Mouse (Mus musculus): ENCODE data around the gene Olfr287. TPM values are rescaled to one million over a fixed set of nuclear protein-coding genes. Genes with fewer than 3 reads are reported as not detected.

The Olfr287 gene
- polyA plus RNA-seq (2014; fragmentation: Nextera tagmentation; extraction: Ambion mirVana) = not detected in 2 replicates

- no peaks in the 10 kb centered on the region for H3K27me3 ChIP-seq (replicated peaks; ENCODE audit: control insufficient read depth, insufficient read depth, low read length)
- no peak within 1 kb of the TSS for H3K9ac ChIP-seq (ENCODE audit: low read depth, low read length)
- H3K27ac ChIP-seq (ENCODE audit: low read depth, low read length) = no peak within 1 kb of the TSS
- H3K4me1 ChIP-seq (replicated peaks; ENCODE audit: control insufficient read depth, insufficient read depth, low read length) = no peaks in the 10 kb centered on the region
- 61% methylated on average over 4 of the region's 4 CpGs for WGBS
- no peak for ATAC-seq (replicated peaks; ENCODE audit: low FRiP score)
- DNase-seq (ENCODE audit: low spot score) = no peak
- no peaks in the 10 kb centered on the region for H3K36me3 ChIP-seq (ENCODE audit: control insufficient read depth, insufficient read depth, low read length)
- no peak within 1 kb of the TSS for H3K4me3 ChIP-seq (ENCODE audit: low read depth, low read length)
- H3K9me3 ChIP-seq (ENCODE audit: control insufficient read depth, low read length) = no peaks in the 10 kb centered on the region
- H3K4me2 ChIP-seq = no peak within 1 kb of the TSS
These were observed at the start of gene Olfr287, which contains the start of gene Gm44579 for GRCm38 (mm10) chr15:98220877-98221276. Gene Olfr287, minus strand, starts transcription at chr15:98221056. Gene Gm44579, minus strand, starts transcription at chr15:98220977.

GRCm38 (mm10) chr15:98257776-98258175, 36.9 kb upstream of the Olfr287 start:
- H3K9ac ChIP-seq (ENCODE audit: low read depth, low read length) = no peak overlapping the region
- WGBS = 73% methylated on average over 7 of the region's 7 CpGs

DNA sequence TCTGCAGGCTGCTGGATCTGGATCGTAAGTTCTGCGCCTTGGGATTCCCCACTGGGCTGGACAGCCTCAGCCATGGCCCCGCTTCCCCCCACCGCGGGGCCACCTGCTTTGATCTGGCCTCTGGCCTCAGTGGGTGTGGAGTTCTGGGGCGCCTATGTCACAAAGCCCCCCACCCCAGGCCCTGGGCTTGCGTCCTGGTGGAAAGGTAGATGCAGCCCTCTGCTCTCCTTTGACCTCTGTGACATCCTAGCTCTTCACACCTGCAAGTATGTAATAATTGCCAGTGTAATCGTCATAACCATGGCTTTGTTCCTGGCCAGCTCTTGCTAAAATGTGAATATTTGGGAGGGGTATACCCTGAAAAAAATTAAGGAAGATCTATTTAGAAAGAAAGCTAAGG, 36.3 kb upstream of the Olfr287 start, which contains the start of gene H1fnt:
Gene H1fnt (minus strand): TSS at position 101 of the 400 bp plus-strand sequence.
- Histone ChIP-seq H3K27ac (ENCODE audit: low read depth, low read length) (no peak within 1 kb of the TSS), H3K36me3 (ENCODE audit: control insufficient read depth, insufficient read depth, low read length) (no peaks in the 10 kb centered on the region), H3K9ac (ENCODE audit: low read depth, low read length) (no peak within 1 kb of the TSS), H3K4me1 (replicated peaks; ENCODE audit: control insufficient read depth, insufficient read depth, low read length) (no peaks in the 10 kb centered on the region), H3K4me2 (no peak within 1 kb of the TSS), H3K4me3 (ENCODE audit: low read depth, low read length) (no peak within 1 kb of the TSS), H3K27me3 (replicated peaks; ENCODE audit: control insufficient read depth, insufficient read depth, low read length) (no peaks in the 10 kb centered on the region), H3K9me3 (ENCODE audit: control insufficient read depth, low read length) (no peaks in the 10 kb centered on the region)
- ATAC-seq (replicated peaks; ENCODE audit: low FRiP score) (no peak), DNase-seq (ENCODE audit: low spot score) (no peak)
- 87% methylated on average over 8 of the region's 8 CpGs for WGBS

More at GRCm38 (mm10) chr15:98257776-98258175, 36.9 kb upstream of the Olfr287 start:
- Histone ChIP-seq H3K27me3 (replicated peaks; ENCODE audit: control insufficient read depth, insufficient read depth, low read length) (no peaks in the 10 kb centered on the region), H3K36me3 (ENCODE audit: control insufficient read depth, insufficient read depth, low read length) (no peaks in the 10 kb centered on the region), H3K4me2 (no peak overlapping the region), H3K27ac (ENCODE audit: low read depth, low read length) (no peak overlapping the region), H3K4me3 (ENCODE audit: low read depth, low read length) (no peak overlapping the region), H3K9me3 (ENCODE audit: control insufficient read depth, low read length) (no peaks in the 10 kb centered on the region), H3K4me1 (replicated peaks; ENCODE audit: control insufficient read depth, insufficient read depth, low read length) (no peaks in the 10 kb centered on the region)
- ATAC-seq (replicated peaks; ENCODE audit: low FRiP score) = no peak
- DNase-seq (ENCODE audit: low spot score) = no peak

- DNase-seq (ENCODE audit: low spot score) (no peak), ATAC-seq (replicated peaks; ENCODE audit: low FRiP score) (no peak)
- no peaks in the 10 kb centered on the region for H3K27me3 ChIP-seq (replicated peaks; ENCODE audit: control insufficient read depth, insufficient read depth, low read length)
- H3K9ac ChIP-seq (ENCODE audit: low read depth, low read length) = no peak overlapping the region
- no peaks in the 10 kb centered on the region for H3K36me3 ChIP-seq (ENCODE audit: control insufficient read depth, insufficient read depth, low read length)
- H3K27ac ChIP-seq (ENCODE audit: low read depth, low read length) = no peak overlapping the region
- H3K4me2 ChIP-seq = no peak overlapping the region
- WGBS = 90% methylated on average over 13 of the region's 13 CpGs
- no peak overlapping the region for H3K4me3 ChIP-seq (ENCODE audit: low read depth, low read length)
- no peaks in the 10 kb centered on the region for H3K9me3 ChIP-seq (ENCODE audit: control insufficient read depth, low read length)
- H3K4me1 ChIP-seq (replicated peaks; ENCODE audit: control insufficient read depth, insufficient read depth, low read length) = no peaks in the 10 kb centered on the region
These were observed 35.4 kb upstream of the Olfr287 start for GRCm38 (mm10) chr15:98256271-98256670.

- no peak overlapping the region for H3K4me3 ChIP-seq (ENCODE audit: low read depth, low read length)
- no peak for ATAC-seq (replicated peaks; ENCODE audit: low FRiP score)
- H3K9ac ChIP-seq (ENCODE audit: low read depth, low read length) = no peak overlapping the region
- no peaks in the 10 kb centered on the region for H3K4me1 ChIP-seq (replicated peaks; ENCODE audit: control insufficient read depth, insufficient read depth, low read length)
- H3K9me3 ChIP-seq (ENCODE audit: control insufficient read depth, low read length) = no peaks in the 10 kb centered on the region
- DNase-seq (ENCODE audit: low spot score) = no peak
- H3K27me3 ChIP-seq (replicated peaks; ENCODE audit: control insufficient read depth, insufficient read depth, low read length) = no peaks in the 10 kb centered on the region
- H3K27ac ChIP-seq (ENCODE audit: low read depth, low read length) = no peak overlapping the region
- no peaks in the 10 kb centered on the region for H3K36me3 ChIP-seq (ENCODE audit: control insufficient read depth, insufficient read depth, low read length)
- H3K4me2 ChIP-seq = no peak overlapping the region
- 77% methylated on average over 4 of the region's 4 CpGs for WGBS
These were observed 14.6 kb upstream of the Olfr287 start for GRCm38 (mm10) chr15:98235442-98235841.

DNA sequence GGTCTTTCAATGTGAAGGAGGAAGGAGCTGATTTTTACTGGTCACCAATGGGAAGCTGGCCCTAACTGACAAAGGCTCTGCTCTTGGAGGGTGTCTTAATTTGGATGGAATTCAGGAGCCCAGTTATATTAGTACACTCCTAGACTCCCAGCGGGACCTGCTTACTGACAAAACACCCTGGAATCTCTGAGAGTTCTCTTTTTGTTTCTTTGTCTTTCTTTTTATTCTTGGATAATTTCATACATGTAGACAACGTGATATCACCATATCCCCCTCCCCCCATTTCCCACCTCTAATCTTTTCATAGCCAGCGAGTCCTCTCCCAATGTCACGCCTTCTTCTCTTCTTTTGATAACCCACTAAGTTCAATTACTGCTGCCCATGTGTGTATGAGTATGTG, 13.5 kb upstream of the Olfr287 start, which contains the start of gene Olfr286:
Gene Olfr286 (minus strand): TSS at position 101 of the 400 bp plus-strand sequence.
- 77% methylated on average over 4 of the region's 4 CpGs for WGBS
- H3K4me2 ChIP-seq = no peak within 1 kb of the TSS
- H3K9ac ChIP-seq (ENCODE audit: low read depth, low read length) = no peak within 1 kb of the TSS
- no peak within 1 kb of the TSS for H3K27ac ChIP-seq (ENCODE audit: low read depth, low read length)
- DNase-seq (ENCODE audit: low spot score) (no peak), ATAC-seq (replicated peaks; ENCODE audit: low FRiP score) (no peak)
- H3K4me1 ChIP-seq (replicated peaks; ENCODE audit: control insufficient read depth, insufficient read depth, low read length) = no peaks in the 10 kb centered on the region
- no peaks in the 10 kb centered on the region for H3K27me3 ChIP-seq (replicated peaks; ENCODE audit: control insufficient read depth, insufficient read depth, low read length)
- no peak within 1 kb of the TSS for H3K4me3 ChIP-seq (ENCODE audit: low read depth, low read length)
- H3K36me3 ChIP-seq (ENCODE audit: control insufficient read depth, insufficient read depth, low read length) = no peaks in the 10 kb centered on the region
- H3K9me3 ChIP-seq (ENCODE audit: control insufficient read depth, low read length) = no peaks in the 10 kb centered on the region

DNA sequence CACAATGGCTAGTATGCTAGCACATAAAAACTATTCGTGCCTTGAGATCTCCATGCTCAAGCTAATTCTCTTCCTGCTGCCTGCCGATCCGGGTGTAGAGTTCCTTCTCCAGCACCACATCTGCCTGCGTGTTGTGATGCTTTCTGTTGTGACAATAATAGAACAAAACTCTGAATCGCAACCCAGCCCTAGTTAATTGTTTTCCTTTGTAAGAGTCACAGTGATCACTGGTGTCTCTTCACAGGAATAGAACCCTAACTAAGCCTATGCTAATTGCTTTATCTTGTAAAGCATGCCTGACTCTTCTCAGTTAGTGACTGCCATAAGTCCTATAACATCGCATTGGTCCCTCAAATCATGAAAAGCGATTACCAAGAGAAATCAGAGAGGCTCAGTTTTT, 5.2 kb upstream of the Olfr287 start:
- no peak for ATAC-seq (replicated peaks; ENCODE audit: low FRiP score)
- Histone ChIP-seq H3K27ac (ENCODE audit: low read depth, low read length) (no peak overlapping the region), H3K4me3 (ENCODE audit: low read depth, low read length) (no peak overlapping the region), H3K36me3 (ENCODE audit: control insufficient read depth, insufficient read depth, low read length) (no peaks in the 10 kb centered on the region), H3K27me3 (replicated peaks; ENCODE audit: control insufficient read depth, insufficient read depth, low read length) (no peaks in the 10 kb centered on the region), H3K4me2 (no peak overlapping the region), H3K4me1 (replicated peaks; ENCODE audit: control insufficient read depth, insufficient read depth, low read length) (no peaks in the 10 kb centered on the region), H3K9ac (ENCODE audit: low read depth, low read length) (no peak overlapping the region), H3K9me3 (ENCODE audit: control insufficient read depth, low read length) (no peaks in the 10 kb centered on the region)
- WGBS = 67% methylated on average over 7 of the region's 7 CpGs
- no peak for DNase-seq (ENCODE audit: low spot score)

GRCm38 (mm10) chr15:98225610-98226009, 4.8 kb upstream of the Olfr287 start:
- no peak overlapping the region for H3K4me3 ChIP-seq (ENCODE audit: low read depth, low read length)
- H3K36me3 ChIP-seq (ENCODE audit: control insufficient read depth, insufficient read depth, low read length) = no peaks in the 10 kb centered on the region
- DNase-seq (ENCODE audit: low spot score) (no peak), ATAC-seq (replicated peaks; ENCODE audit: low FRiP score) (no peak)
- no peaks in the 10 kb centered on the region for H3K27me3 ChIP-seq (replicated peaks; ENCODE audit: control insufficient read depth, insufficient read depth, low read length)
- no peak overlapping the region for H3K4me2 ChIP-seq
- WGBS = 45% methylated on average over 16 of the region's 16 CpGs
- H3K4me1 ChIP-seq (replicated peaks; ENCODE audit: control insufficient read depth, insufficient read depth, low read length) = no peaks in the 10 kb centered on the region
- H3K9me3 ChIP-seq (ENCODE audit: control insufficient read depth, low read length) = no peaks in the 10 kb centered on the region
- no peak overlapping the region for H3K9ac ChIP-seq (ENCODE audit: low read depth, low read length)
- H3K27ac ChIP-seq (ENCODE audit: low read depth, low read length) = no peak overlapping the region

- no peaks in the 10 kb centered on the region for H3K4me1 ChIP-seq (replicated peaks; ENCODE audit: control insufficient read depth, insufficient read depth, low read length)
- no peak for ATAC-seq (replicated peaks; ENCODE audit: low FRiP score)
- H3K9me3 ChIP-seq (ENCODE audit: control insufficient read depth, low read length) = no peaks in the 10 kb centered on the region
- DNase-seq (ENCODE audit: low spot score) = no peak
- H3K36me3 ChIP-seq (ENCODE audit: control insufficient read depth, insufficient read depth, low read length) = no peaks in the 10 kb centered on the region
- H3K27me3 ChIP-seq (replicated peaks; ENCODE audit: control insufficient read depth, insufficient read depth, low read length) = no peaks in the 10 kb centered on the region
- no peak overlapping the region for H3K27ac ChIP-seq (ENCODE audit: low read depth, low read length)
- H3K9ac ChIP-seq (ENCODE audit: low read depth, low read length) = no peak overlapping the region
- H3K4me3 ChIP-seq (ENCODE audit: low read depth, low read length) = no peak overlapping the region
- H3K4me2 ChIP-seq = no peak overlapping the region
These were observed 1.5 kb upstream of the Olfr287 start for GRCm38 (mm10) chr15:98222377-98222776.

Data from liver, embryonic 11.5 days (tissue).